Mouse (Mus musculus): Measurements from ENCODE around the gene Tprn. TPM values are rescaled to one million over a fixed set of nuclear protein-coding genes. Genes with fewer than 3 reads are reported as not detected.

The Tprn gene
- total and polyA plus RNA-seq, 3 experiments = 7.0 to 19.3 (median 13.1) TPM

GRCm38 (mm10) chr2:25285551-25285950 lies 23.1 kb downstream of the Tprn start:
- no peak overlapping the region for H3K4me2 ChIP-seq (ENCODE audit: insufficient read depth, low read depth, poor library complexity, severe bottlenecking)
- H3K79me2 ChIP-seq (replicated peaks; ENCODE audit: control insufficient read depth, extremely low read depth, insufficient read depth, poor library complexity, severe bottlenecking) = no peaks in the 10 kb centered on the region
- peaks cover 0 to 2% of the 10 kb centered on the region in 2 experiments; a peak in 1 of 4 replicates for H3K4me1 ChIP-seq (ENCODE audit: control insufficient read depth in 1 of 2, insufficient read depth in 2 of 2)
- no peak overlapping the region for H3K4me3 ChIP-seq (replicated peaks in 1 of 3; ENCODE audit: low read depth in 2 of 3, low read length in 2 of 3, poor library complexity in 1 of 3)
- peaks cover 40 to 61% of the 10 kb centered on the region in 2 experiments for H3K36me3 ChIP-seq (replicated peaks in 1 of 2; ENCODE audit: control insufficient read depth in 1 of 2, insufficient read depth in 1 of 2, low read length in 1 of 2)
- no peak for TF ChIP-seq SIN3A (IDR thresholded peaks at IDR 0.05; ENCODE audit: low read length)
- TF ChIP-seq JUND (conservative IDR thresholded peaks at IDR 0.05; ENCODE audit: low read depth, low read length) = no peak
- no peak for TF ChIP-seq PAX5 (IDR thresholded peaks at IDR 0.05; ENCODE audit: low read length)
- TF ChIP-seq BHLHE40 (IDR thresholded peaks at IDR 0.05; ENCODE audit: low read depth, low read length) = no peak
- H3K9me3 ChIP-seq (replicated peaks; ENCODE audit: low read length) = no peaks in the 10 kb centered on the region
- no peak overlapping the region for H3K9ac ChIP-seq (ENCODE audit: insufficient read depth, low read depth)
- H3K27me3 ChIP-seq (replicated peaks) = peaks cover 1% of the 10 kb centered on the region
- no peak overlapping the region for H3K27ac ChIP-seq (ENCODE audit: insufficient read depth, low read depth)
- DNase-seq (ENCODE audit: extremely low read depth) = no peak
- dilution Hi-C loops (cut with MboI; ENCODE audit: extremely low pct_ligation_motif_present, extremely low pct_unique_long_range_greater_than_20kb, low sequenced_read_pairs) = no loop called here
- in situ Hi-C loops (cut with MboI; ENCODE audit: low pct_ligation_motif_present, low pct_unique_long_range_greater_than_20kb, low sequenced_read_pairs) = no loop called here

- Histone ChIP-seq H3K27me3 (replicated peaks) (peaks cover 7% of the 10 kb centered on the region), H3K4me2 (ENCODE audit: insufficient read depth, low read depth, poor library complexity, severe bottlenecking) (no peak overlapping the region), H3K36me3 (replicated peaks in 1 of 2; ENCODE audit: control insufficient read depth in 1 of 2, insufficient read depth in 1 of 2, low read length in 1 of 2) (peaks cover 34 to 54% of the 10 kb centered on the region in 2 experiments), H3K4me3 (replicated peaks in 1 of 3; ENCODE audit: low read depth in 2 of 3, low read length in 2 of 3, poor library complexity in 1 of 3) (no peak overlapping the region), H3K79me2 (replicated peaks; ENCODE audit: control insufficient read depth, extremely low read depth, insufficient read depth, poor library complexity, severe bottlenecking) (no peaks in the 10 kb centered on the region), H3K9me3 (replicated peaks; ENCODE audit: low read length) (no peaks in the 10 kb centered on the region), H3K4me1 (ENCODE audit: control insufficient read depth in 1 of 2, insufficient read depth in 2 of 2) (peaks cover 0 to 2% of the 10 kb centered on the region in 2 experiments; a peak in 1 of 4 replicates), H3K9ac (ENCODE audit: insufficient read depth, low read depth) (no peak overlapping the region), H3K27ac (ENCODE audit: insufficient read depth, low read depth) (no peak overlapping the region)
- dilution Hi-C loops (cut with MboI; ENCODE audit: extremely low pct_ligation_motif_present, extremely low pct_unique_long_range_greater_than_20kb, low sequenced_read_pairs) (no loop called here), in situ Hi-C loops (cut with MboI; ENCODE audit: low pct_ligation_motif_present, low pct_unique_long_range_greater_than_20kb, low sequenced_read_pairs) (no loop called here)
- no peak for DNase-seq (ENCODE audit: extremely low read depth)
- TF ChIP-seq UBTF (IDR thresholded peaks at IDR 0.05; ENCODE audit: low read depth, low read length) (no peak), CHD2 (IDR thresholded peaks at IDR 0.05; ENCODE audit: low read length) (no peak), ZKSCAN1 (IDR thresholded peaks at IDR 0.05; ENCODE audit: borderline replicate concordance, low read depth, low read length) (no peak), ZNF384 (IDR thresholded peaks at IDR 0.05; ENCODE audit: low read depth, low read length) (no peak)
Observed at GRCm38 (mm10) chr2:25286314-25286713, 23.9 kb downstream of the Tprn start.

- Histone ChIP-seq H3K9ac (ENCODE audit: insufficient read depth, low read depth) (no peak overlapping the region), H3K79me2 (replicated peaks; ENCODE audit: control insufficient read depth, extremely low read depth, insufficient read depth, poor library complexity, severe bottlenecking) (no peaks in the 10 kb centered on the region), H3K4me1 (ENCODE audit: control insufficient read depth in 1 of 2, insufficient read depth in 2 of 2) (peaks cover 0 to 2% of the 10 kb centered on the region in 2 experiments; a peak in 1 of 4 replicates), H3K36me3 (replicated peaks in 1 of 2; ENCODE audit: control insufficient read depth in 1 of 2, insufficient read depth in 1 of 2, low read length in 1 of 2) (peaks cover 30 to 49% of the 10 kb centered on the region in 2 experiments), H3K27ac (ENCODE audit: insufficient read depth, low read depth) (no peak overlapping the region), H3K4me3 (replicated peaks in 1 of 3; ENCODE audit: low read depth in 2 of 3, low read length in 2 of 3, poor library complexity in 1 of 3) (no peak overlapping the region), H3K27me3 (replicated peaks) (peaks cover 14% of the 10 kb centered on the region), H3K9me3 (replicated peaks; ENCODE audit: low read length) (no peaks in the 10 kb centered on the region), H3K4me2 (ENCODE audit: insufficient read depth, low read depth, poor library complexity, severe bottlenecking) (no peak overlapping the region)
- TF ChIP-seq PAX5 (IDR thresholded peaks at IDR 0.05; ENCODE audit: low read length) (no peak), ZMIZ1 (IDR thresholded peaks at IDR 0.05; ENCODE audit: low read depth, low read length) (no peak), RCOR1 (conservative IDR thresholded peaks at IDR 0.05; ENCODE audit: low read depth, low read length) (no peak), CTCF (conservative IDR thresholded peaks at IDR 0.05 in 1 of 2, IDR thresholded peaks at IDR 0.05 in 1 of 2; ENCODE audit: low read depth in 2 of 2, low read length in 2 of 2) (no peak), MAZ (IDR thresholded peaks at IDR 0.05; ENCODE audit: low read depth, low read length) (no peak), ZNF384 (IDR thresholded peaks at IDR 0.05; ENCODE audit: low read depth, low read length) (no peak), RAD21 (IDR thresholded peaks at IDR 0.05; ENCODE audit: low read depth, low read length) (no peak), USF2 (conservative IDR thresholded peaks at IDR 0.05; ENCODE audit: low read depth, low read length) (no peak), MYC (IDR thresholded peaks at IDR 0.05; ENCODE audit: low read depth, low read length) (no peak)
- in situ Hi-C loops (cut with MboI; ENCODE audit: low pct_ligation_motif_present, low pct_unique_long_range_greater_than_20kb, low sequenced_read_pairs) = no loop called here
- DNase-seq (ENCODE audit: extremely low read depth) = no peak
- dilution Hi-C loops (cut with MboI; ENCODE audit: extremely low pct_ligation_motif_present, extremely low pct_unique_long_range_greater_than_20kb, low sequenced_read_pairs) = no loop called here
Observed at GRCm38 (mm10) chr2:25286837-25287636, 24.6 kb downstream of the Tprn start.
